Mouse (Mus musculus): ENCODE data around the gene Vgf. TPM values are rescaled to one million over a fixed set of nuclear protein-coding genes. Genes with fewer than 3 reads are reported as not detected.

Vgf gene
- total and polyA plus RNA-seq, 3 experiments: 0.38 TPM; not detected in 2

GRCm38 (mm10) chr5:137054299-137054698 is 28.1 kb downstream of the Vgf start:
- DNase-seq (ENCODE audit: extremely low read depth): no peak
- no peaks in the 10 kb centered on the region for H3K79me2 ChIP-seq (replicated peaks; ENCODE audit: control insufficient read depth, extremely low read depth, insufficient read depth, poor library complexity, severe bottlenecking)
- H3K27me3 ChIP-seq (replicated peaks): peaks cover 8% of the 10 kb centered on the region
- dilution Hi-C loops (cut with MboI; ENCODE audit: extremely low pct_ligation_motif_present, extremely low pct_unique_long_range_greater_than_20kb, low sequenced_read_pairs) (no loop called here), in situ Hi-C loops (cut with MboI; ENCODE audit: low pct_ligation_motif_present, low pct_unique_long_range_greater_than_20kb, low sequenced_read_pairs) (no loop called here)
- H3K4me1 ChIP-seq (ENCODE audit: control insufficient read depth in 1 of 2, insufficient read depth in 2 of 2): peaks cover 0 to 4% of the 10 kb centered on the region in 2 experiments; a peak in 1 of 4 replicates
- H3K4me2 ChIP-seq (ENCODE audit: insufficient read depth, low read depth, poor library complexity, severe bottlenecking): no peak overlapping the region
- H3K27ac ChIP-seq (ENCODE audit: insufficient read depth, low read depth): no peak overlapping the region
- peaks cover 9% of the 10 kb centered on the region for H3K9me3 ChIP-seq (replicated peaks; ENCODE audit: low read length)
- no peak for TF ChIP-seq GABPA (IDR thresholded peaks at IDR 0.05; ENCODE audit: insufficient replicate concordance, low read depth, low read length)
- no peak for TF ChIP-seq HCFC1 (IDR thresholded peaks at IDR 0.05; ENCODE audit: low read depth, low read length)
- TF ChIP-seq SMC3 (IDR thresholded peaks at IDR 0.05; ENCODE audit: low read depth, low read length): no peak
- no peak for TF ChIP-seq POLR2A (IDR thresholded peaks at IDR 0.05; ENCODE audit: low read depth, low read length)
- TF ChIP-seq MAX (IDR thresholded peaks at IDR 0.05; ENCODE audit: low read length): no peak
- no peak for TF ChIP-seq JUND (conservative IDR thresholded peaks at IDR 0.05; ENCODE audit: low read depth, low read length)
- TF ChIP-seq MXI1 (IDR thresholded peaks at IDR 0.05; ENCODE audit: low read depth, low read length): no peak
- TF ChIP-seq NRF1 (IDR thresholded peaks at IDR 0.05; ENCODE audit: low read depth, low read length): no peak
- TF ChIP-seq ELF1 (IDR thresholded peaks at IDR 0.05; ENCODE audit: low read depth, low read length): no peak
- TF ChIP-seq USF1 (IDR thresholded peaks at IDR 0.05; ENCODE audit: low read depth, low read length): no peak
- no peak for TF ChIP-seq BHLHE40 (IDR thresholded peaks at IDR 0.05; ENCODE audit: low read depth, low read length)
- no peak for TF ChIP-seq TCF12 (IDR thresholded peaks at IDR 0.05; ENCODE audit: low read depth, low read length)
- no peak for TF ChIP-seq ZMIZ1 (IDR thresholded peaks at IDR 0.05; ENCODE audit: low read depth, low read length)
- TF ChIP-seq CTCF (conservative IDR thresholded peaks at IDR 0.05 in 1 of 2, IDR thresholded peaks at IDR 0.05 in 1 of 2; ENCODE audit: low read depth in 2 of 2, low read length in 2 of 2): no peak
- TF ChIP-seq PAX5 (IDR thresholded peaks at IDR 0.05; ENCODE audit: low read length): no peak
- no peak for TF ChIP-seq E2F4 (IDR thresholded peaks at IDR 0.05; ENCODE audit: insufficient replicate concordance, low read depth, low read length)
- TF ChIP-seq TBP (conservative IDR thresholded peaks at IDR 0.05; ENCODE audit: low read depth, low read length): no peak
- no peak for TF ChIP-seq ZC3H11A (IDR thresholded peaks at IDR 0.05; ENCODE audit: low read depth, low read length)
- no peak overlapping the region for H3K4me3 ChIP-seq (replicated peaks in 1 of 3; ENCODE audit: low read depth in 2 of 3, low read length in 2 of 3, poor library complexity in 1 of 3)
- no peaks in the 10 kb centered on the region for H3K36me3 ChIP-seq (replicated peaks in 1 of 2; ENCODE audit: control insufficient read depth in 1 of 2, insufficient read depth in 1 of 2, low read length in 1 of 2)
- no peak overlapping the region for H3K9ac ChIP-seq (ENCODE audit: insufficient read depth, low read depth)

GRCm38 (mm10) chr5:137054873-137055272 is 28.7 kb downstream of the Vgf start:
- in situ Hi-C loops (cut with MboI; ENCODE audit: low pct_ligation_motif_present, low pct_unique_long_range_greater_than_20kb, low sequenced_read_pairs): no loop called here
- dilution Hi-C loops (cut with MboI; ENCODE audit: extremely low pct_ligation_motif_present, extremely low pct_unique_long_range_greater_than_20kb, low sequenced_read_pairs): no loop called here
- Histone ChIP-seq H3K4me3 (replicated peaks in 1 of 3; ENCODE audit: low read depth in 2 of 3, low read length in 2 of 3, poor library complexity in 1 of 3) (no peak overlapping the region), H3K27me3 (replicated peaks) (peaks cover 8% of the 10 kb centered on the region), H3K79me2 (replicated peaks; ENCODE audit: control insufficient read depth, extremely low read depth, insufficient read depth, poor library complexity, severe bottlenecking) (no peaks in the 10 kb centered on the region), H3K9me3 (replicated peaks; ENCODE audit: low read length) (peaks cover 9% of the 10 kb centered on the region), H3K36me3 (replicated peaks in 1 of 2; ENCODE audit: control insufficient read depth in 1 of 2, insufficient read depth in 1 of 2, low read length in 1 of 2) (no peaks in the 10 kb centered on the region), H3K9ac (ENCODE audit: insufficient read depth, low read depth) (no peak overlapping the region), H3K4me1 (ENCODE audit: control insufficient read depth in 1 of 2, insufficient read depth in 2 of 2) (peaks cover 0 to 4% of the 10 kb centered on the region in 2 experiments; a peak in 1 of 4 replicates), H3K4me2 (ENCODE audit: insufficient read depth, low read depth, poor library complexity, severe bottlenecking) (no peak overlapping the region), H3K27ac (ENCODE audit: insufficient read depth, low read depth) (no peak overlapping the region)
- no peak for TF ChIP-seq JUND (conservative IDR thresholded peaks at IDR 0.05; ENCODE audit: low read depth, low read length)
- TF ChIP-seq ZNF384 (IDR thresholded peaks at IDR 0.05; ENCODE audit: low read depth, low read length): no peak
- no peak for TF ChIP-seq NELFE (IDR thresholded peaks at IDR 0.05; ENCODE audit: low read depth, low read length)
- TF ChIP-seq RAD21 (IDR thresholded peaks at IDR 0.05; ENCODE audit: low read depth, low read length): no peak
- TF ChIP-seq CHD2 (IDR thresholded peaks at IDR 0.05; ENCODE audit: low read length): no peak
- TF ChIP-seq BHLHE40 (IDR thresholded peaks at IDR 0.05; ENCODE audit: low read depth, low read length): no peak
- TF ChIP-seq MAZ (IDR thresholded peaks at IDR 0.05; ENCODE audit: low read depth, low read length): no peak
- TF ChIP-seq ZKSCAN1 (IDR thresholded peaks at IDR 0.05; ENCODE audit: borderline replicate concordance, low read depth, low read length): no peak
- no peak for TF ChIP-seq NRF1 (IDR thresholded peaks at IDR 0.05; ENCODE audit: low read depth, low read length)
- TF ChIP-seq ZC3H11A (IDR thresholded peaks at IDR 0.05; ENCODE audit: low read depth, low read length): no peak
- no peak for TF ChIP-seq HCFC1 (IDR thresholded peaks at IDR 0.05; ENCODE audit: low read depth, low read length)
- no peak for TF ChIP-seq KAT2A (IDR thresholded peaks at IDR 0.05; ENCODE audit: insufficient replicate concordance, low read length)
- no peak for TF ChIP-seq SIN3A (IDR thresholded peaks at IDR 0.05; ENCODE audit: low read length)
- TF ChIP-seq UBTF (IDR thresholded peaks at IDR 0.05; ENCODE audit: low read depth, low read length): no peak
- no peak for TF ChIP-seq POLR2AphosphoS2 (IDR thresholded peaks at IDR 0.05; ENCODE audit: low read depth, low read length)
- no peak for TF ChIP-seq IRF4 (IDR thresholded peaks at IDR 0.05; ENCODE audit: low read depth, low read length)
- DNase-seq (ENCODE audit: extremely low read depth): no peak

Data from CH12.LX (cell line).